Mouse (Mus musculus) stomach, embryonic 16.5 days (tissue): ENCODE results near the gene Arid1a. TPM values are rescaled to one million over a fixed set of nuclear protein-coding genes. Genes with fewer than 3 reads are reported as not detected.
"Not testable (repeated sequence)": the region's sequence is repeated elsewhere in the genome, so short reads cannot be mapped to it uniquely, and the experiment has no call there.

Experiments used
- ATAC-seq: fragments of 200-750 bp; cut with Nextera tagmentation; 2 replicates; pipeline ENCODE4 v1.8.0; 2017; ENCODE audit warnings: moderate number of reproducible peaks, moderate TSS enrichment; ENCODE audit not compliant: insufficient read depth, low FRiP score
- H3K27ac ChIP-seq: fragments of 300-500 bp; sonication (generic); 2 replicates; pipeline ENCODE4 v1.5.1; 2014; ENCODE audit warnings: low read length
- H3K27me3 ChIP-seq: fragments of 300-500 bp; sonication (generic); 2 replicates; pipeline ENCODE4 v1.6.1; 2014; ENCODE audit warnings: low read length, control low read depth, mixed read lengths; ENCODE audit not compliant: control insufficient read depth, insufficient read depth
- H3K36me3 ChIP-seq: fragments of 300-500 bp; sonication (generic); 2 replicates; pipeline ENCODE4 v1.6.1; 2014; ENCODE audit warnings: low read length; ENCODE audit not compliant: control insufficient read depth, insufficient read depth
- H3K4me1 ChIP-seq: fragments of 300-500 bp; sonication (generic); 2 replicates; pipeline ENCODE4 v1.6.1; 2014; ENCODE audit warnings: low read length, control low read depth, mixed read lengths; ENCODE audit not compliant: control insufficient read depth, insufficient read depth
- H3K4me2 ChIP-seq: fragments of 300-500 bp; sonication (generic); 2 replicates; pipeline ENCODE4 v1.6.1; 2014; ENCODE audit warnings: low read depth, low read length, mixed read lengths
- H3K4me3 ChIP-seq: fragments of 300-500 bp; sonication (generic); replicated peaks from 2 replicates; pipeline ENCODE4 v1.5.1; 2014; ENCODE audit warnings: mild to moderate bottlenecking, low read length
- H3K9ac ChIP-seq: fragments of 300-500 bp; sonication (generic); 2 replicates; pipeline ENCODE4 v1.6.1; 2014; ENCODE audit warnings: low read length
- H3K9me3 ChIP-seq: fragments of 300-500 bp; sonication (generic); replicated peaks from 2 replicates; pipeline ENCODE4 v1.6.1; 2016; ENCODE audit warnings: low read length, control low read depth; ENCODE audit not compliant: control insufficient read depth
- WGBS: fragments of 180-500 bp; shearing (Covaris S2); extraction: QIAGEN DNeasy Blood & Tissue Kit; methylation state at CpG from one replicate; pipeline ENCODE4 v1.1.7; 2014; 5-methylcytosine and 5-hydroxymethylcytosine counted together
- polyA plus RNA-seq: library from polyadenylated mRNA; unstranded; fragments of >200 nt; fragmentation: Nextera tagmentation; extraction: Ambion mirVana; gene quantifications from 2 replicates; pipeline ENCODE4 v1.2.1, GENCODE M21; 2015

Gene Arid1a
- polyA plus RNA-seq, 1 experiment from 2014 or later, result 26.1 TPM

DNA sequence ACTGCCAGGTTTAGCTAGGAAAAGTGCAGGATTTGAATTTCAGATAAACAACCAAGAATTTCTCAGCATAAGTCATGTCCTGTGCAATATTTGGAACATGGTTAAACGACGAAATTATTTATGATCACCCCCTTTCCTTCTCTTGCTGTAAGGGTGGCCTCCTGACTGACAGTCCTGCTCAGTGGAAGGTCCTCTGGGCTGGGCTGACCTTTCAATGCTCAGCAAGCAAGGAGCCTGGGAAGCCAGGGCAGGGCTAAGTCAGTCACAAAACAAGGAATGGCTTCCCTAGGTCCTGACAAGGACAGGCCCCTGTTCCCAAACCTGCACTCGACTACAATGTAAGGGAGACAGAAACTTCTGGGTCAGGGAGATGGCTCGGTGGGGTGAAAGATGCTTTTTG lies 104.6 kb downstream of the Arid1a start:
- Histone ChIP-seq H3K9me3 (no peaks in the 10 kb centered on the region), H3K4me3 (no peak overlapping the region), H3K4me2 (no peak overlapping the region), H3K27ac (no peak overlapping the region), H3K9ac (no peak overlapping the region), H3K27me3 (no peaks in the 10 kb centered on the region), H3K36me3 (no peaks in the 10 kb centered on the region), H3K4me1 (peaks cover 7% of the 10 kb centered on the region)
- ATAC-seq, result no peak
- 43% methylated on average over 4 of the region's 4 CpGs for WGBS

DNA sequence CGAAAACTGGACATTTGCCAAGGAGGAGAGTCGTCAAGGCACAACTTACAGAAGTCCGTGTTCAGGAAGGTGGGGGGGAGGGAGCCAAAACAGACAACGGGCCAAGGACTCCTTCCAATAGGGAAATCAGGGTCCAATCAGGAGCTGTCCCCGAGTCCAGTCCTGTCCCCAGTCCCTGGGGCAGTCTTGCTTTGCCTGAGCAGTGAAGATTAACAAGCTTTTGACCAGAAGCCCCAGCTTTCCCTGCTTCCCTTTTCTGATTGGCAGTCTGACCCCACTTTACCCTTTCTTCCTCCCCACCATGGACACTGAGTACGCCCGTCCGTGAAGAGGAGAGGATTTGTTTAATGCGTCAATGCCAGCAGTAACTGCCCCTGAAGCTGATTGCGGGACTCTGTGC lies 105.1 kb downstream of the Arid1a start:
- Histone ChIP-seq H3K36me3 (no peaks in the 10 kb centered on the region), H3K9me3 (no peaks in the 10 kb centered on the region), H3K4me1 (peaks cover 6% of the 10 kb centered on the region), H3K9ac (no peak overlapping the region), H3K27ac (no peak overlapping the region), H3K4me3 (no peak overlapping the region), H3K4me2 (no peak overlapping the region), H3K27me3 (no peaks in the 10 kb centered on the region)
- WGBS, result 28% methylated on average over 10 of the region's 10 CpGs
- ATAC-seq, result no peak; the same call in 1 of the 2 replicates

DNA sequence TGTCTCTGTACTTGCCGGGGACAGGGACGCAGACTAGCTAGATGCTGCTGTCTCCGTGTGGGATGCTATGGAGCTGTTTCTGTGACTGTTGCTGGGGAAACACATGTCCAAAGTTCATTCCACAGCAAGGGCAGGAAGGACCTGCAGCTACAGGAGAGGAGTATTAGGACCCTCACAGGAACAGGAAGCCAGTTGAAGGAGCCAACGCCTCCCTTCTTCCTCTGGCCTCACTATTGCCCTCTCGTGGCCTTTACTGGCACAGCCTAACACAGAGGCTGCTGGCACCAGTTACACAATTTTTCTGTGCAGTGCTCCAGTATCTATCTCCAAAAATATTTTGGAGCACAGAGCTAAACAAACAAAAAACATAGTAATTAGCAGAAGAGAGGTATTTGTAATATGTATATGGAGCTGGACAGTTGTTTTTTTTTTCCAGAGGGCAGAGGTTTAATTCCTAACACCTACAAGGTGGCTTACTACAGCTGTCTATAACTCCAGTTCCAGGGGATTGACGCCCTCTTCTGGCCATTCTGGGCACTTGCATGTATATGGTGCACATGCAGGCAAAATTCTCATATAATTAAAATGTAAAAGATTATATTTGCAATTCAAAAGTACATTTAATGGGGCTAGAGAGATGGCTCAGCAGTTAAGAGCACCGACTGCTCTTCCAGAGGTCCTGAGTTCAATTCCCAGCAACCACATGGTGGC lies 106.4 kb downstream of the Arid1a start, which contains the start of gene Zdhhc18:
Gene Zdhhc18, minus strand, starts transcription at position 166 of the 711 bp plus-strand sequence.
- H3K9ac ChIP-seq, result 0 out of 2 replicates have a peak within 1 kb of the TSS, but pooled peaks have one; percentile 54
- H3K4me1 ChIP-seq, result peaks cover 4% of the 10 kb centered on the region
- H3K9me3 ChIP-seq, result no peaks in the 10 kb centered on the region
- peak; percentile 59 for ATAC-seq
- H3K36me3 ChIP-seq, result no peaks in the 10 kb centered on the region
- 36% methylated on average over 7 of the region's 7 CpGs for WGBS
- no peaks in the 10 kb centered on the region for H3K27me3 ChIP-seq
- H3K27ac ChIP-seq, result peak within 1 kb of the TSS; percentile 47
- H3K4me2 ChIP-seq, result peak within 1 kb of the TSS; percentile 37
- peak within 1 kb of the TSS; percentile 26 for H3K4me3 ChIP-seq

DNA sequence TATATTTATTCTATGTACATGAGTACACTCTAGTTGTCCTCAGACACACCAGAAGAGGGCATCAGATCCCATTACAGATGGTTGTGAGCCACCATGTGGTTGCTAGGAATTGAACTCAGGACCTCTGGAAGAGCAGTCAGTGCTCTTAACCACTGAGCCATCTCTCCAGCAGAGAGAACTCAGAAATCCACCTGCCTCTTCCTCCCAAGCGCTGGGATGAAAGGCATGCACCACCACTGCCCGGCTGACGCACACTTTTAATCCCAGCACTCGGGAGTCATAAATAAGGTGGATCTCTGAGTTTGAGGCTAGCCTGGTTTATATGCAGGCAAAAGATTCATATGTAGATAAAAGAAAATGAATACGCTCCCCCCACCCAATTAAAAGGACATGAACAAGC lies 107.1 kb downstream of the Arid1a start:
- H3K9me3 ChIP-seq, H3K9ac ChIP-seq, H3K27me3 ChIP-seq, ATAC-seq, H3K4me1 ChIP-seq, H3K36me3 ChIP-seq: not testable (repeated sequence)
- H3K4me2 ChIP-seq, result peak overlapping the region; percentile 37
- peak overlapping the region; percentile 26 for H3K4me3 ChIP-seq
- peak overlapping the region; percentile 47 for H3K27ac ChIP-seq
- WGBS, result 78% methylated on average over 5 of the region's 5 CpGs

DNA sequence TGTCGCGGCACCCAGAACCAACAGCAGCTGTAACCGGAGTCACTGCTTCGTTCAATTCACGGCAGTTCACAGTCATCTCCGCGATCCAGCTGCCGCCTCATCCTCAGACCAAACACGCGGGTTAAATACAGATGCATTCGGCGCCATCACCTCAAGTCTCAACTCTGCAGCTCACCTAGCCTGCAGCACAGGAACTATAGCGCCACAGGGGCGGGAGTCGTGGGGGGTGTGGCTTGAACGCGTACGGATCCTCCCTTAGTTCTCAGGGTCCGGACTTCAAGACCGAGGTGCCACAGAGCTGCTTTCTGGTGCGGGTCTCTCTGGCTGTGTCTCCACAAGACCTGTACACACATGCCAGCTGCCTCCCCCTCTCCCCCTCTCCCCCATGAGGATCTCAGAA lies 110.9 kb downstream of the Arid1a start:
- Histone ChIP-seq H3K27ac (no peak overlapping the region), H3K9ac (no peak overlapping the region), H3K36me3 (no peaks in the 10 kb centered on the region), H3K4me3 (no peak overlapping the region; the same call in 1 of the 2 replicates), H3K4me1 (peaks cover 4% of the 10 kb centered on the region), H3K9me3 (0 out of 2 replicates have a peak, but pooled peaks cover 4% of the 10 kb centered on the region), H3K4me2 (0 out of 2 replicates have a peak overlapping the region, but pooled peaks have one; percentile 16), H3K27me3 (no peaks in the 10 kb centered on the region)
- no peak for ATAC-seq
- WGBS, result 37% methylated on average over 21 of the region's 21 CpGs

DNA sequence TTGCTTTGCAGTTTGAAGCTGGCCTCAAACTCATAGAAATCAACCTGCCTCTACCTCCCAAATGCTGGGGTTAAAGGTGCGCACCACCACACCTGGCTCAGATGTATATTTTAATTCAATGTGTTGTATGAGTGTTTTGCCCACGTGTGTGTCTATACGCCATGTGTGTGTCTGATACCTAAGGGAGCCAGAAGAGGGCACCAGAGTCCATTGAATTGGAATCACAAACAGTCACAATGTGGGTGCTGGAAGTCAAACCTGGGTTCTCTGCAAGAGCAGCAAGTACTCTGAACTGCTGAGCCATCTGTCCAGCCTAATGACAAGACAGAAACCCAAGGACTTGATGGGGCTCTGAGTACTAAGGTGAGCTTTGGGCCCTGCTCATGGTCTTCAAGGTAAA lies 111.4 kb downstream of the Arid1a start:
- no peak for ATAC-seq
- no peak overlapping the region for H3K4me3 ChIP-seq
- no peak overlapping the region for H3K4me2 ChIP-seq
- no peaks in the 10 kb centered on the region for H3K27me3 ChIP-seq
- no peaks in the 10 kb centered on the region for H3K36me3 ChIP-seq
- WGBS, result 87% methylated on average over 3 of the region's 3 CpGs
- H3K4me1 ChIP-seq, result peaks cover 4% of the 10 kb centered on the region
- no peak overlapping the region for H3K9ac ChIP-seq
- no peak overlapping the region for H3K27ac ChIP-seq
- 0 out of 2 replicates have a peak, but pooled peaks cover 4% of the 10 kb centered on the region for H3K9me3 ChIP-seq

DNA sequence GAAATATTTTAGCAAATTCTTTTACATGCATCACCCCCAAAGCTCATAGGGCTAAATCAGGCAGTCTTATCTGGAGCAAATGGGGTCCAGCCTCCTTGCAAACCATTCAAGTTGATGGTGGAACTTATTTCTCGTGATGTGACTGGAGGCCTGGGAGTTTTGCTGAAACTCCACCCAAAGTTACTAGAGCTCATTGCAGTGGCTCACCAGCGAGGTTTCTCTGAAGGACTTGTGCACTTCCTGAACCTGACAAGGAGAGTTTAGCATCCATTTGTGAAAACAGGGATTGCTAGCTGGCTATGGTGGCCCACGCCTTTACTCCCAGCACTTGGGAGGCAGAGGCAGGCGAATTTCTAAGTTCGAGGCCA lies 122.5 kb downstream of the Arid1a start:
- no peaks in the 10 kb centered on the region for H3K27me3 ChIP-seq
- 87% methylated on average over 5 of the region's 5 CpGs for WGBS
- ATAC-seq, result no peak
- H3K27ac ChIP-seq, result no peak overlapping the region
- peaks cover 16% of the 10 kb centered on the region for H3K4me1 ChIP-seq
- H3K4me2 ChIP-seq, result no peak overlapping the region
- no peak overlapping the region for H3K9ac ChIP-seq
- no peaks in the 10 kb centered on the region for H3K9me3 ChIP-seq
- no peaks in the 10 kb centered on the region for H3K36me3 ChIP-seq
- no peak overlapping the region for H3K4me3 ChIP-seq

DNA sequence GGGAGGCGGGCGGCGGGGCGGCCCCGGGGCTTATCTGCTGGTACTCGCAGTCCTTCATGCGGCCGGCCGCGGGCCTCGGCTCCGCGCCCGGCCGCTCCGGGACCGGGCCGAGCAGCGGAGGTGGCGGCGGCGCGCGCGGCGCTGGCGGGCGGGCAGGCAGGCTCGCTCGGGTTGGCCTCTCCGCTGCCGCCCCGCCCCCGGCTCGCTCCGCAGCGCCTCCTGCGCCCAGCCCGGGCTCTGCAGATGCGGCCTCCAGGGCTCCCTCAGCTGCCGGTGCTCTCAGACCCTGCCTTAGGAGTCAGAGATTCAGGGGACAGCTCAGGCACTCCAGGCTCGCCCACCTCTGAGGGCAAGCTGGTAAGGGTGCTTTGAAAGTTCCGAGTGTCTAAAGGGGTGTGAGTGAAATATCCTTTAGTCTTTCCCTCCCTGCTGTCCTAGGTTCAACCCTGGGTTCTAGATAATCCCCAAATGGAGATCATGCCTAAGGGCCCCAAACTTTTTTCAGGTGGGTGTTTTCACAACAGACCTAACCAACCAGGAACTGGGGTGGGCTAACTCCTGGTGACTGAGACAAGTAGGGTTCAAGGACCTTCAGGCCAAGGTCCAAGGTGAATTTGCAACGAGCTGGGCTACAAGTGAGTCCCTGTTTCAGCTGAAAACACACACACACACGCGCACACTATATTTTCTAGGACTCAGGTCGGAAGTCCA lies 123.1 kb downstream of the Arid1a start:
- H3K4me2 ChIP-seq, result peak overlapping the region; percentile 98
- H3K4me3 ChIP-seq, result peak overlapping the region; percentile 79
- peak overlapping the region; percentile 46; the same call in 1 of the 2 replicates for H3K27ac ChIP-seq
- peak overlapping the region; percentile 97 for H3K9ac ChIP-seq
- peaks cover 16% of the 10 kb centered on the region for H3K4me1 ChIP-seq
- WGBS, result 9% methylated on average over 36 of the region's 47 CpGs
- H3K27me3 ChIP-seq, result no peaks in the 10 kb centered on the region
- H3K9me3 ChIP-seq, result no peaks in the 10 kb centered on the region
- H3K36me3 ChIP-seq, result no peaks in the 10 kb centered on the region
- ATAC-seq, result peak; percentile 90
